30 mouse cellular contexts compared by ENCODE assay signal in genomic region chr7:140376911-140377310, GRCm38 (mm10). TPM values are rescaled to one million over a fixed set of nuclear protein-coding genes. Genes with fewer than 3 reads are reported as not detected.
DNase-seq lines count a peak whose midpoint lies in the region; ATAC-seq lines count a peak whose summit lies in the region.
"Had no signal": no experiment of that assay in that cellular context is flagged by ENCODE, and none has a peak within 500 bp of the region (broad histone marks: within the 10 kb centered on the region; RNA-seq: fewer than 3 reads in every experiment).

No protein-coding gene starts in this region.

- DNase-seq in CD4-positive, CD25-positive, alpha-beta regulatory T cell, adult 2 months (ENCODE audit: low read depth, low spot score) = peak; percentile 14
- peak; percentile 41 for DNase-seq in naive thymus-derived CD4-positive, alpha-beta T cell, adult 2 months (ENCODE audit: low read depth)
- no peak for DNase-seq in ovary, postnatal 14 days (ENCODE audit: low spot score)
- DNase-seq in heart, adult 11 months = no peak
- DNase-seq in frontal cortex, postnatal 36 days (ENCODE audit: low spot score in 2 of 2) = no peak
- DNase-seq: adrenal gland, adult 8-10 months; adrenal gland, postnatal 25 days; cerebellum, adult 18-20 months; cerebellum, adult 9-10 months; cerebellum, postnatal 25 days; forebrain, postnatal 0 days; gastrocnemius, postnatal 25 days; heart, adult 2 months; heart, postnatal 14 days; heart, postnatal 4 days had no signal

- peak; percentile 60 for ATAC-seq in activated CD4-positive, CD25-positive, alpha-beta regulatory T cell, adult 4 months
- ATAC-seq: forebrain, embryonic 14.5 days; forebrain, postnatal 0 days; hindbrain, postnatal 0 days; intestine, embryonic 15.5 days had no signal

RNA-seq across cellular contexts. Expression of gene Olfr530, which starts 0.8 kb away (rescaled TPM):
- polyA plus RNA-seq in activated CD4-positive, CD25-positive, alpha-beta regulatory T cell, adult 4 months (2017; shearing (Covaris generic)) = not detected
- polyA plus RNA-seq: C2C12; embryonic facial prominence, embryonic 15.5 days; forebrain, embryonic 11.5 days; forebrain, embryonic 14.5 days; forebrain, postnatal 0 days; frontal cortex, adult 2 months; gonadal fat pad, adult 2 months; heart, adult 2 months; heart, embryonic 10.5 days; heart, embryonic 13.5 days; heart, embryonic 16.5 days; hindbrain, embryonic 11.5 days; hindbrain, embryonic 14.5 days; hindbrain, postnatal 0 days; intestine, embryonic 15.5 days had no signal

RNA-seq across cellular contexts. Expression of gene Olfr60, which starts 15.4 kb away (rescaled TPM):
- 1 to 10 TPM in 1 of 2 experiments, not detected in 1; 1.3 TPM for polyA plus RNA-seq in activated CD4-positive, CD25-positive, alpha-beta regulatory T cell, adult 4 months (2017; shearing (Covaris generic))
- polyA plus RNA-seq: C2C12; embryonic facial prominence, embryonic 12.5 days; embryonic facial prominence, embryonic 15.5 days; forebrain, embryonic 11.5 days; forebrain, embryonic 14.5 days; forebrain, postnatal 0 days; gonadal fat pad, adult 2 months; heart, adult 2 months; heart, embryonic 10.5 days; heart, embryonic 13.5 days; heart, embryonic 16.5 days; hindbrain, embryonic 11.5 days; hindbrain, embryonic 14.5 days; hindbrain, postnatal 0 days; intestine, embryonic 15.5 days had no signal

RNA-seq across cellular contexts. Expression of gene Olfr531, which starts 25.8 kb away (rescaled TPM):
- not detected for polyA plus RNA-seq in activated CD4-positive, CD25-positive, alpha-beta regulatory T cell, adult 4 months (2017; shearing (Covaris generic))
- polyA plus RNA-seq: C2C12; embryonic facial prominence, embryonic 12.5 days; embryonic facial prominence, embryonic 15.5 days; forebrain, embryonic 11.5 days; forebrain, embryonic 14.5 days; forebrain, postnatal 0 days; frontal cortex, adult 2 months; gonadal fat pad, adult 2 months; heart, adult 2 months; heart, embryonic 10.5 days; heart, embryonic 13.5 days; heart, embryonic 16.5 days; hindbrain, embryonic 11.5 days; hindbrain, embryonic 14.5 days; hindbrain, postnatal 0 days; intestine, embryonic 15.5 days had no signal

RNA-seq across cellular contexts. Expression of gene Olfr527, which starts 43.1 kb away (rescaled TPM):
- polyA plus RNA-seq in activated CD4-positive, CD25-positive, alpha-beta regulatory T cell, adult 4 months (2017; shearing (Covaris generic)) = under 1 TPM in 1 of 2 experiments, not detected in 1; 0.45 TPM
- polyA plus RNA-seq: C2C12; embryonic facial prominence, embryonic 12.5 days; forebrain, embryonic 11.5 days; forebrain, embryonic 14.5 days; forebrain, postnatal 0 days; frontal cortex, adult 2 months; gonadal fat pad, adult 2 months; heart, adult 2 months; heart, embryonic 10.5 days; heart, embryonic 13.5 days; heart, embryonic 16.5 days; hindbrain, embryonic 11.5 days; hindbrain, embryonic 14.5 days; hindbrain, postnatal 0 days; intestine, embryonic 15.5 days had no signal

RNA-seq across cellular contexts. Expression of gene Olfr532, which starts 44.5 kb away (rescaled TPM):
- polyA plus RNA-seq in activated CD4-positive, CD25-positive, alpha-beta regulatory T cell, adult 4 months (2017; shearing (Covaris generic)) = under 1 TPM in 1 of 2 experiments, not detected in 1; 0.29 TPM
- polyA plus RNA-seq: C2C12; embryonic facial prominence, embryonic 12.5 days; embryonic facial prominence, embryonic 15.5 days; forebrain, embryonic 11.5 days; forebrain, embryonic 14.5 days; forebrain, postnatal 0 days; gonadal fat pad, adult 2 months; heart, adult 2 months; heart, embryonic 10.5 days; heart, embryonic 13.5 days; heart, embryonic 16.5 days; hindbrain, embryonic 11.5 days; hindbrain, embryonic 14.5 days; hindbrain, postnatal 0 days; intestine, embryonic 15.5 days had no signal

Comparison
In these comparisons a context has a peak if more than half of its experiments do, and no peak if none do; other contexts are left out.
1. DNase-seq: peak in CD4-positive, CD25-positive, alpha-beta regulatory T cell, adult 2 months (single experiment) and naive thymus-derived CD4-positive, alpha-beta T cell, adult 2 months (single experiment); none in ovary, postnatal 14 days (single experiment), heart, adult 11 months (single experiment) and frontal cortex, postnatal 36 days (0 of 2).